Mouse (Mus musculus): ENCODE results near the gene Tenm2. TPM values are rescaled to one million over a fixed set of nuclear protein-coding genes. Genes with fewer than 3 reads are reported as not detected.

The Tenm2 gene
- polyA plus RNA-seq, 1 experiment = 0.02 TPM

DNA sequence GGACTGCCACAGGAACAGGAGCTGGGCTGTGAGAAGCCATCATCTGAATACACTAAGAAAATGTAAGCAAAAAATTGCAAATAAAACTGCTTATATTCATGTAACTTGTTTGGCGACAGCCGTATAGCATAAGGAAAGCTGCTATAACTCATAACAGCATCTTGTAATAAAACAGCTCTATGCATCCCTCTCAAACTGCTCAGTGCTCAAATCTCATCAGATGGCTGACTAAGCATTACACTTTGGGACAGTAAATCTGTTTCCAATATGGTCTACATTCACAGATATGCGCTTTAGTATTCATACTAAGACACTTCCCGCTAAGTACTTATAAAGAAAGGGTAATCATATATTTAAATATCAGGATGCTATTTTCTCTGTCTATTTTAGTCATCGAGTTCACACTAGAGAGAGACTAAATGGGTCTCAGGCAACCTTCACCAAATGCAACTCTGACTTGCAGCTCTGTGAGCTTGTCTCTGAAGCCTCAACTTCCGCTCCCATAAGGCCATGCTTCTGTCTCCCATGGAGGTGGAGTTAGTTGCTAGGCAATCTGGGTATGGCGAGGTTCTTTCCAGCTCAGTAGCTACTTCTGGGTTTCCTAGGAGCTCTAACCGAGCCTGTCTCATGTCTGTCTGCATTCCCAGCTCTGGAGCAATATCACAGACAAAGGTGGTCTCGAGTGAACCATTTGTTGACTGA is 308.9 kb downstream of the Tenm2 start:
- DNase-seq (ENCODE audit: low read depth, low spot score) = no peak
- WGBS = 76% methylated on average over 9 of the region's 9 CpGs

DNA sequence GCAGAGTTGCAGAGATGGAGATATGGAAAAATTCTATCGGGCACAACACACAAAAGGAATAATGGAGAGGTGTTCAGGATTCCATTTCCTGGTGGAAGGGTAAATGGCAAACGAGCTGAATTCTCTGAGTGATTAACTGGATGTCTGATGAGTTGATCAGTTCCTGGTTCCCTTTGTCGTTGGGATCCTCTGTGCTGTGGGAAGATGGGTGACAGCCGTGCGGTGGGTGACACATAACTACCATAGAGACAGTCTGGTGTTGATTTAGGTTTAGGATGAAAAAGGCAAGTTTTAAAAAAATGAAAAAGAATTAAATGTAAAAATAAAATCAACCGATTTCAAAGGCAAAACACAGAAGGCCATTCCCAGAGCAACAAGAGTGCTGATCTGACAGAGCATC is 316.5 kb downstream of the Tenm2 start:
- no peak for DNase-seq (ENCODE audit: low read depth, low spot score)
- WGBS = 79% methylated on average over 6 of the region's 6 CpGs

DNA sequence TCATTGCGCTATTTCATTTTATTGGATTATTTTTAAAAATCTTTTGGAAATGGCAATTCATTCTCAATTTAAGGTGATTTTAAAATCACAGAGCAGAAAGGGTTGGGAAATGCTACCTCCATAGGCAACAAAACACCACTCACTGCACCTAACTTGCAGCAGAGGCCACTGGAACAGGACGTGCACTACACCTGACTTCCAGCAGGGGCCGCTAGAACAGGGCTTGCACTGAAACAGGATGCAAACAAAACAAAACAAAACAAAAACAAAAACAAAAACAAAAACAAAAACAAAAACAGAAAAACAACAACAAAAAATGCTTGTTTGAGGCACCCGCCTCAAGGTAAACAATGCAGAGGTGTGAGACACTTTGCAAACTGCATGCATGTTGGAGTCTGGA is 324.4 kb downstream of the Tenm2 start:
- 78% methylated on average over 4 of the region's 4 CpGs for WGBS

DNA sequence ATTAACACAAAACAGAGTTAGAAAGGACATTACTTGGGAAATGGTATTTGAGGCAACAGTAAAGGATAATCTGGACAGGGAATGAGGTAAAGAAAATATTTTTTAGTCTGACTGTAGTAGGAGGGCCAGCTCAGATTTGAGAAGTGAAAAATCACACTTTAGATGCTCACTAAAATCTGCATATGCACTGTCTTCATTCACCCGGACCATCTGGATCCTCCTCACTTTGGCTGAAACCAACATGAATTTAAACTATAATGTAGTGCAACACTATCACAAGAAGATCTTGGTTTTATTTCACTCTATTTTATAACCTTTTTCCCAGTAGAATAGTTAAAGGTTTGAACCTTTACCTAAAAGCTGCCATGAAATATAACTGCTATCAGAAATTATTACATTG is 326.7 kb downstream of the Tenm2 start:
- no peak for DNase-seq (ENCODE audit: low read depth, low spot score)
- WGBS = 80% methylated on average over 1 of the region's 1 CpGs

More for the DNA sequence above, 324.4 kb downstream of the Tenm2 start:
- DNase-seq (ENCODE audit: low read depth, low spot score) = no peak

DNA sequence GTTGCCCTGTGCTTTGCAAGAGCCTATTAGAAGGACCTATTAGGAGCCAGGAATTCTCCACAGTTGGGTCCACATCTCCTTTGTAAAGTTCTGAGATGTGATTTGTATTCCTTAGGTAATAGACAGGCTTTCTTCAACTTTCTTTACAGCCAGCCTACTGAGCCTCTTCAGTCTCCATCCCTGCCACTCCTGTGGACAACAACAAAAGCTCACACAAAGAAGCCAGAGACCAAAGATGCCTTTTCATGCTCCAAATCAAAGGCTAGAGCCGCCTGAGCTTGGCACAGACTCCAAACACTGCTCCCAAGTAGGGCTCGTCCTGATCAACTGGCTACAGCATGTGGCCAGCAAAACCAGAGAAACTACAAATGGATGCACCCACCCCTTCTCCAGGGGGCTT is 333.5 kb downstream of the Tenm2 start:
- DNase-seq (ENCODE audit: low read depth, low spot score) = no peak
- 47% methylated on average over 2 of the region's 2 CpGs for WGBS

DNA sequence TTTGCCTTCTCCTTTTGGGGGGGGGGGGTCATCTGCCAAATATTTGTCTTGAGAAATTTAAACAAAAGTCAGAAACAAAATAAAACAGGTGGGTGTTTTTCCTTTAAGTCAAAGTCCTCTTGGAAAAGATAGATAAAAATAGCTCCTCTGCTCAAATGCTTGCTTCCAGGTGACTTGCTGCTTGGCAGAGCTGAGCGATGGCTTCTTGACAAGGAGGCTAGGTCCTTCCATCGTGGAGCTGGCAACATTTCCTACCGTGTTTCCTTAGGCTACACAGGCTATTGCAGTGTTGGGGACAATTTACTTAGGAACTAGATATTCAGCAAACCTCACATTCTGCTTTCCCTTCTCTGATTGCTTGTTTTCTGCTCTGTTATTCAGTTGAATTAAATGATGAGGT is 342.7 kb downstream of the Tenm2 start:
- WGBS = 33% methylated on average over 3 of the region's 3 CpGs
- no peak for DNase-seq (ENCODE audit: low read depth, low spot score)

DNA sequence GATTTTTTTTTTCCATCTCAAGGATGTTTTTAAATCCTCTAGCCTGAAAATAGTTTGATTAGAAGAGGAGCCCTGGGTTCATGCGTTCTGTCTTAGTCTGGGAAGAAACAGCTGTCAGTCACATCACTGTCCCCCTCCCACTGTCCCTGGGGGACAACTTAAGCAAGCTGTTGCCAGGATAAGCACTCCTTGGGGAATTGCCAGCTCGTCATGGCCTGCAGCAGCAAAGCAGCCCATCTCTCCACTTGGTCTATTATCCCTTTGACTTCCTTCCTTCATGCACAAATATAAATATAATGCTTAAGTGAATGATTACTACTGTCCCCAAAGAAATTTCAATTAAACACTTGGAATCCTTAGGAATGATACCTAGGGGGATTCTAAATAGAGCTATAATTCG is 344.7 kb downstream of the Tenm2 start:
- 50% methylated on average over 3 of the region's 3 CpGs for WGBS
- no peak for DNase-seq (ENCODE audit: low read depth, low spot score)

DNA sequence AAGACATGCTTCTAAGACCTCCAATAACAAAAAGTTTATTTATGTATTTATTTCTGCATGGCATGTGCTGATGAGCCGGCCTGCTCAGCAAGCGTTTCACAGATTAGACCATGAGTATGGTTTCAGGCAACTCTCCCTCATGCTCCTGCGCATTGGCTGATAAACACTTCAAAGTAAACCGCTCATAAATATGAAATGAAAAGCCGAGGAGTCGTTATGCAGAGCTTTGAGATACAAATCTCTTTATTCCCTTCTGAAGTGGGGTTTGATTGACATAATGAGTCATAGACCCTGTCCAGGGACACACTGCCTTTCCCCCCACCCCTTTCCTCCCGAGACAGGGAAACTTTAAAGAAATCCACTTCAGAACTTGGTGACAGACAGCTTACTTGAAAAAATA is 348.3 kb downstream of the Tenm2 start:
- no peak for DNase-seq (ENCODE audit: low read depth, low spot score)
- WGBS = 45% methylated on average over 7 of the region's 7 CpGs

DNA sequence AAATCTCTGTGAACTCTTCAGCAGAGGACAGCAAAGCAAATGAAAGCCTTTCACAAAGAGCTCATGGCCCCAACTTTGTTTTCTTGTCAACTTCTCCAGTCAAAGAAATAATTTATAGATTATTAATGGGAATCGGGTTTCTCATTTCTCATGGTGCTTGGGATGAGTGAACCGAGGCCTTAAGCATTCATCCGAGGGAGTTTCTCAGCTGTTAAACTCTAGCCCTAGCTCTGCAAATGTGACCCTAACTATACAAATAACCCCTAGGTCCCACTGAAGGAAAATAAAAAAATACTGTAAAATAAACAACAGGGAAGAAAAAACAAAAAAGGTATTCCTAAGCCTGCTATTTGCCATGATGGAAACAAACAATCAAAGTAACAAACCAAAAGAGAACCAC is 349.6 kb downstream of the Tenm2 start:
- no peak for DNase-seq (ENCODE audit: low read depth, low spot score)
- 84% methylated on average over 3 of the region's 3 CpGs for WGBS

DNA sequence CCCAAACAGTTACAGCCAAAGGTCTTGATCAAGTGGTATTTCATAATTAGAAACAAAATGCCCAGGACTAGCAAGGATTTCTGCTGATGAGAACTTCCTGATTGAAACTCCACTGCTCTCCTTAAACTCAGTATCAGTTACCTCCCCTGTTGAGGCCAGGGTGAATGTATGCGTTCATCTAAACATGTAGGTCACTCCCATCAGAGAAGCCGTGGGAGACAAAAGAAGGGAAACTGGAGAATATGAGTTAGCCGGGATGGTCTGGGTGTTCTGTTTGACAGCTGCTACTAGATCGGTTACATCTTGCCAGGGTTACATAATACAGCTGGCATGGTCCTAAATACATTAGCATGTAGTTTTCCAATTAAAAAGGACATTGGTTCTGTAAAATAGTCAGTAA is 362.8 kb downstream of the Tenm2 start:
- DNase-seq (ENCODE audit: low read depth, low spot score) = no peak
- 64% methylated on average over 4 of the region's 4 CpGs for WGBS

DNA sequence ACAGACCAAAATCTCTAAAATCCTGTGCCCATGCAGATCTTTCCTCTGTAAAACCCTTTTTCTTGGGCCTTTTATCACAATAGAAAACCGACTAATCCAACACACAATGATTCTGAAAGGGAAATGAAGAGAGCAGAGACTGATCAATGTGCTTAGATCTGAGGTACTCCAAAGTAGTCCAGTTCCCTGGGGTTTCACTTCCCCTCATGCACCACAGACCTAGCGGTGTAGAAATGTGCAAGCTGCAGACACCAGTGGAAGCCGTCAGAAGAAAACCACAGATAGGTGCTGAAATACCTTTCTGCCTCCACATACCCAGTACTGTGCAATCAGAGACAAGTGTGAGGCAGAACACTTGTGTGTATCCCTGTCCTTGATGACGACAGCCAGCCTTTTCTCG is 365.2 kb downstream of the Tenm2 start:
- 82% methylated on average over 5 of the region's 5 CpGs for WGBS
- DNase-seq (ENCODE audit: low read depth, low spot score) = no peak

DNA sequence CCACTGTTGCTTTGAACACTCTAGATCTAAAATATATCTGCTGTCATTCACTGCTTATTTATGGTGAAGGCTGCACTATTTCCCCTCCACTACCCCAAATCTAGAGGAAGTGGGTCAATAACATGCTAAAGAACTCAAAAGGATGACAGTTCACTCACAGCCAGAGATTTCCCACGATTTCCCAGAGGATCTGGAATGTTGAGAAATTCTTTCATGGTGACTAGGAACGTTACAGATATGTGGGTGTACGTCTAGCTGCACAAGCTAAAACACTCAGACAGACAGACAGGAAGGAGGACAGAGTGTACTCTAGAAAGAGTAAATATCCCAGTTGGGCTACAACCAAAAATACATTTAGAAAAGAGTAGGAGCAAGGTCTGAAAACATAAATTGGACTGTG is 384.1 kb downstream of the Tenm2 start:
- 30% methylated on average over 3 of the region's 3 CpGs for WGBS
- DNase-seq (ENCODE audit: low read depth, low spot score) = no peak

DNA sequence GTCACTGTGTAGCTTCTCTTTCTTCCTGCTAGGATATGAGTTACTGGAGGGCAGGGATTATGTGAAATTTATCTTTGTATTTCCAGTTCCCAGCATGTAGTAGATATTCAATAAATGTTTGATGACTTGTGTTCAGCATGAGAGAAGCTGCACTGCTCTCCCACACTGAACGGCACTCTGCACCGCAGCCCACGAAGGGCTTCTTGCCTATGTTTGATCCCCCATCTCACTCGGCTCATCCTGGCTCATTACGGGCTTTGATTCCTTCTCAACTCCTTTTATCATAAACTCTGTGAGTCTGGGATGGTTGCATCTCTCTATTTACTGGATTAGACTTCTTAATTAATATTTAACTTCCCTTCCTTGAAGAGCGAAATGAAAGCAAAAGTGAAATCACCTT is 388.3 kb downstream of the Tenm2 start:
- DNase-seq (ENCODE audit: low read depth, low spot score) = no peak
- 57% methylated on average over 6 of the region's 6 CpGs for WGBS

DNA sequence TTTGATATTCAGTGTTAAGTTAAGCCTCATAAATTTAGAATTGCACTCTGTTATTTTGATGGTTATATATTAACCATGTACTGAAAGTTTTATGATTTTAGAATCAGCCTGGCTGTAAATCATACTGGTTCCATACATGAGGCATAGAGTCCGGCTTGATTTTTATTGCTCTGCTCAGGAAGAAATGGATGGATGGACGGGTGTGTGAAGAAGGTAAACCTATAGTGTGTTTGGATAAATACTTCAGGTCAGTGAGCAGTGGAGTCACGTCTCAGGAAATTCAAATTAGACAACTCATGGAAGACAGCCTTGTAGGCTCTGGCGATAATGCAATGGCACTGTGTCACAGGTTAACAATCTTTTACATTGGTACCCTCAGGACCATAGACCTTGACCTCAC is 402.9 kb downstream of the Tenm2 start:
- WGBS = 19% methylated on average over 4 of the region's 4 CpGs
- no peak for DNase-seq (ENCODE audit: low read depth, low spot score)

DNA sequence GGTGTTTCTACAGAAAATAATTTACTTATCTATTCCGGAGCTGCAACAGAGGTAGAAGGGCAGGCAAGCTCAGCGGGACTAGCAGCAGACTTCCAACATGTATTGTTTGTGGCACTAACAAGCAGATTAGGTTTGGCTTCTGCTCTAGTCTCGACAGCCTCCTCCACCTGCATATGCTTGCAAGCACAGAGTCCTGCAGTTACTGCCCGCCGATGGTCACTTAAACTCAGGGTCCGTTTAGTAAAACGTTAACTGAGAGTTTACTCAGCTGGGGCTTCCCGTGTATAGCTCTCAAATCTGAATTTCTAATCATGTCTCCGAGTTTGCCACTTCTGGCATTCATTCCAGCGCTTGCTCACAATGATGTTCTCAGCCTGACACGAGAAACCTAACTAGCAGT is 404.3 kb downstream of the Tenm2 start:
- no peak for DNase-seq (ENCODE audit: low read depth, low spot score)
- 33% methylated on average over 11 of the region's 11 CpGs for WGBS

DNA sequence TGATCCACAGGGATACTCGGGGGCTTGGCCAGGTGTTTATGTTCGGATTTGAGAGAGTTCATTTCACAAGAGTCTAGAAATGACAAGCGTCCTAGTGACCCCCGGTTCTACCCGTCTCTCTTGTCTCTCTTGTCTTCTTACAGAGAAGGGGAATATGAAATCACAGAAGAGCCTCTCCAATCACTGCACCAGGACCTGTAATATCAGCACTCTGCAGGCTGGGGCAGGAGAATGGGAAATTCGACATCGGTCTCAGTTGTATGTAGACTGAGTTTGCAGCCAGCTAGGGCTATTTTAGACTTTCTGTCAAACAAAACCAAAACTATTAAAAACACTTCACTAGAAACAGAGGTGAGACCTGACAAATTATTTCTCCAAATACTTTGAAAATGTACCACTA is 411.1 kb downstream of the Tenm2 start:
- 48% methylated on average over 7 of the region's 7 CpGs for WGBS

DNA sequence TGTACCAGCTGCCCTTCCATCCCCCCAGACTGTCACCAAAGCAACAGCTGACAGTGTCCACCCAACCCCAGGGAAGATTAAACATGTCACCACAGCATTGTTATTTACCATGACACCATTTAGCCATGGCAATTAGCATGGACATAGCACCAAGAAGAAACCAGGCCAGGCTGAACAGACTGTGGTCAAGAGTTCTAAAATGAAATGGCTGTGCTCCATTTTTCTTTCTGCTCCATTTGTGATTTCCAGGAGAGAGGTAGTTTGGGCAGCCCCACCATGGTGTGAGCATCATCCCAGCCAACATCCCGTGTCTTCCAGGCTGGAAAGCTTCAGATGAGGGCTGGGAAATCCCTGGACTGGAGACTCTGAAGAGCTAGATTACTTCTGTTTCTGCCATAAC is 431.1 kb downstream of the Tenm2 start:
- 41% methylated on average over 1 of the region's 1 CpGs for WGBS
- DNase-seq (ENCODE audit: low read depth, low spot score) = no peak

More for the DNA sequence above, 411.1 kb downstream of the Tenm2 start:
- no peak for DNase-seq (ENCODE audit: low read depth, low spot score)

DNA sequence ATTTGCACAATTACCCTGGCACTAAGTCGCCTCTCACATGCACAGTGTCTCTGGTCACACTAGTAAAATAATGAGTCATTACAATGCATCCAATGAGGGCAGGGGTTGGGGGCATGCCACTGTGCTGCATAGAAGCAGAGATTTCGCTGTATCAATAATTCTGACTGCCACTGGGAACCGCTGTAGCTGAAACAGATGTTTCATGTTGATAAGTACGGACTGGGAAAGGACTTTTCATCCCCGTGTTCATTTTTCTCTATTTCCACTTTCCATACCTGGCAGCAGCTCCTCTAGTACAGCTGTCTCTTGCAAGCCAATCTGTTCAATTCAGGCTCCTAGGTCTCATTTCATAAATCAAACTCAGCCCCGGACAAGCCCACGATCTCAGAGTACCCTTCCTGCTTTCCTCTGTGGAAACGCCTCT is 433.5 kb downstream of the Tenm2 start:
- DNase-seq (ENCODE audit: low read depth, low spot score) = no peak
- WGBS = 57% methylated on average over 8 of the region's 8 CpGs

DNA sequence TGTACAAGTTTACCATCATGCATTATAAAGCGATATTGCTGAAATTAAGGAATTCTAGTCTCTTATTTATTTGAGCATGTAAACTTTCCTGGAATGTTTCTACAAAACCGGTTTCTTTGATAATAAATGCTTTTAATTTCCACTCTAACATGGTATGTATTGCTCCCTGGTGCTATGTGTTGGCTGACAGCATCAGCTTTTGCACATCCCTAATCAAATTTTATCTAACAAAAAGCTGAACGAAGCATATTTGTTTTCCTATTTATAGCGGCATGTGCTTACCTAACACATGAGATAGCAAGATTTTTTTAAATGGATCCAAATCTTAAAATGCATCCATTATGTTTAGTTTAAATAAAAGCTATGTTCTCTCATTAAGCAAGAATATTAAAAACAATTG is 434.1 kb downstream of the Tenm2 start:
- DNase-seq (ENCODE audit: low read depth, low spot score) = no peak
- WGBS = 73% methylated on average over 4 of the region's 4 CpGs

DNA sequence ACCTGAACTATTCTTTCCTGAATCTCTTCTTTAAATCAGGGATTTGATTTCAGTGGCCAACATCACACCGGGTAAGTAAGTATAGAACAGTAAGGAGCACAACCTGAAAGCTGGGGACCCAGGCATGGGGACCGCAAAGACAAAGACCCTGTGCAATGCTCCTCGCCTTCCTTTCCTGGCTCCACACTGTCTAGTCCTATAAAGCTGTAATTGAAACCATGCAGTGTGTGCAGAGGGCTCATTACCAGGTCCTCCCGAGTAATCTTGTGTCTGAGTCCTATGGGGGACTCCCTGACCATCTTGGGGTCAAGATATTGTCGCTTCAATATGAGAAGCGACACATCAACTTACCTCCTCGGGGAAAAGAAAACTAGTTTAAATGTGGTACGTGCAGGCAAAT is 436.4 kb downstream of the Tenm2 start:
- WGBS = 69% methylated on average over 8 of the region's 8 CpGs
- no peak for DNase-seq (ENCODE audit: low read depth, low spot score)

DNA sequence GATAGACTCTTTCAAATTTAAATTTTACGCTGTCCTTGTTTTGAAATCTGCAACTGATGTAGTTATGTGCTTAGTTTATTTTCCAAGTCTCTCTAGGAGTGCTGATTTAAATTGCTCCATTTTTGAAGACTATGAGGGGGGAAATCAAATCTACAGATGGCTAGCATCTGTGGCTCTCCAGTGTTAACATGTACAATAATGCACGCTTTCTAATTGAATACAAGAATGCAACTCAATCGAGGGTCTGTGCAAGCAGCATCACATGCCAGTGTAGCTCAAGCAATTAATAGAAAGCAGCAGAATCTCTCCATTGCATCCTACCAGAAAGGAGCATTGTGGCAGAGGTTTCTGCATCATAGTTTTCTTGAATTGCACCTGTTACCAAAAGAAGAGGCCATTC is 477.8 kb downstream of the Tenm2 start:
- 74% methylated on average over 3 of the region's 3 CpGs for WGBS
- DNase-seq (ENCODE audit: low read depth, low spot score) = no peak

DNA sequence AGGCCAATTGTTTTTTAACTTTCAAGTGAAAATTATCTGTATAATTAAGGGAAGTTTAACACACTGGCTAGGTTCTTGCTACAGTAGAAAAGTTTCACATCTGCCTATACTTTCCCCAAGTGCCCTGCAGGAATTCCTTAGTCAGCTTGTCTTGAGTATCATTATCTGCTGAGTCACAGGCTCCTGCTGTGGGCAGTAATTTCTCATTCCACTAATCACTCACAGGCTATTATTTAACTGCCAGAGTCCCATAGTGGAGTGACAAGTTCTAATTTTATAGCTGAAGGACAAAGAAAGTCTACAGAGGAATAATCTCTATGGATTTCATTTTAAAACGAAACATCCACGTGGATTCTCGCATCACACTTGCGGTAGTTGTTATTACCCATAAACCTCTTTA is 489.5 kb downstream of the Tenm2 start:
- no peak for DNase-seq (ENCODE audit: low read depth, low spot score)
- WGBS = 85% methylated on average over 4 of the region's 4 CpGs

All from large intestine, adult 2 months (tissue).